Mouse (Mus musculus) kidney, adult 2 months (tissue): ENCODE data around the gene Them7. TPM values are rescaled to one million over a fixed set of nuclear protein-coding genes. Genes with fewer than 3 reads are reported as not detected.
A peak's percentile ranks its signal among the peaks of the same experiment; 100 is the strongest.

Source experiments
- DNase-seq: peaks from one replicate; pipeline ENCODE4 v3.0.0; 2021
- H3K27ac ChIP-seq: fragments of 200-500 bp; 2 replicates; pipeline ENCODE4 v1.5.1; 2012; ENCODE audit warnings: low read depth, low read length, control low read depth, inconsistent platforms; ENCODE audit not compliant: insufficient read depth
- H3K27me3 ChIP-seq: fragments of 200-500 bp; replicated peaks from 2 replicates; pipeline ENCODE4 v1.6.1; 2012; ENCODE audit warnings: mild to moderate bottlenecking, moderate library complexity, low read length, inconsistent platforms; ENCODE audit not compliant: control insufficient read depth, insufficient read depth
- H3K36me3 ChIP-seq: fragments of 200-500 bp; 2 replicates; pipeline ENCODE4 v1.6.1; 2012; ENCODE audit warnings: mild to moderate bottlenecking, moderate library complexity, low read length, inconsistent platforms; ENCODE audit not compliant: control insufficient read depth, insufficient read depth
- H3K4me1 ChIP-seq: fragments of 200-500 bp; 2 replicates; pipeline ENCODE4 v1.6.1; 2011; ENCODE audit warnings: low read length; ENCODE audit not compliant: control insufficient read depth, insufficient read depth
- H3K4me3 ChIP-seq: fragments of 200-500 bp; 2 replicates; pipeline ENCODE4 v1.5.1; 2011; ENCODE audit warnings: mild to moderate bottlenecking, low read depth, low read length, control low read depth; ENCODE audit not compliant: insufficient read depth
- CTCF ChIP-seq: fragments of 200-500 bp; conservative IDR thresholded peaks from 2 replicates; pipeline ENCODE4 v1.5.1; 2011; ENCODE audit warnings: low read depth, mild to moderate bottlenecking, control low read depth, low read length, moderate library complexity, mixed read lengths; ENCODE audit not compliant: insufficient read depth, insufficient read length
- POLR2A ChIP-seq: fragments of 200-500 bp; IDR thresholded peaks from one replicate; pipeline ENCODE4 v1.6.1; 2011; ENCODE audit warnings: low read depth, low read length, control low read depth
- WGBS: fragments of 180-500 bp; shearing (Covaris S2); methylation state at CpG from one replicate; pipeline ENCODE4 v1.1.7; 2018; 5-methylcytosine and 5-hydroxymethylcytosine counted together
- polyA plus RNA-seq: library from polyadenylated mRNA; depleted of rRNA; stranded (reverse); fragments of >200 nt; gene quantifications from 2 replicates; pipeline ENCODE4 v1.2.3, GENCODE M21; 2012

The Them7 gene
- polyA plus RNA-seq, 1 experiment, result 241 TPM

DNA sequence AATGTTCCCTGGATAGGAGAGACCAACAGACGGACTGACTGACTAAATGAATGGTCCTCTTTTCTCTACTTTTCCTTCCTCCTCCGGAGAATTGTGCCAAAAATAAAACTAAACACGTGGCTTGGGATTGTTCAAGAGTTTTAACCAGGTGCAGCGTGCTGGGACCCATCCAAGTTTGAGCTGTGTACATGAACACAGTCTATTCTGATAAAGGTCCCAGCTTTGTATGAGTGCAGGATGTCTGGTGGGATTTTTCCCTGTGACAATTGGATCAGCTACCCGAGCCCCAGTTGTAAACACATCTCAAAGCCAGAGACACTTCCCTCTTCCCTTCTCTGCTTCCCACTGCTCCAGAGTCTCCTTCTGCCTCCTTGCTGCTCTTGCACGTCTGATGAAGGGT lies 10.2 kb downstream of the Them7 start:
- TF ChIP-seq POLR2A, result no peak
- no peak for TF ChIP-seq CTCF
- Histone ChIP-seq H3K27me3 (no peaks in the 10 kb centered on the region), H3K27ac (peak overlapping the region; percentile 69), H3K4me1 (peaks cover 65% of the 10 kb centered on the region), H3K36me3 (no peaks in the 10 kb centered on the region), H3K4me3 (no peak overlapping the region)
- DNase-seq, result peak; percentile 69
- WGBS, result 36% methylated on average over 6 of the region's 6 CpGs

DNA sequence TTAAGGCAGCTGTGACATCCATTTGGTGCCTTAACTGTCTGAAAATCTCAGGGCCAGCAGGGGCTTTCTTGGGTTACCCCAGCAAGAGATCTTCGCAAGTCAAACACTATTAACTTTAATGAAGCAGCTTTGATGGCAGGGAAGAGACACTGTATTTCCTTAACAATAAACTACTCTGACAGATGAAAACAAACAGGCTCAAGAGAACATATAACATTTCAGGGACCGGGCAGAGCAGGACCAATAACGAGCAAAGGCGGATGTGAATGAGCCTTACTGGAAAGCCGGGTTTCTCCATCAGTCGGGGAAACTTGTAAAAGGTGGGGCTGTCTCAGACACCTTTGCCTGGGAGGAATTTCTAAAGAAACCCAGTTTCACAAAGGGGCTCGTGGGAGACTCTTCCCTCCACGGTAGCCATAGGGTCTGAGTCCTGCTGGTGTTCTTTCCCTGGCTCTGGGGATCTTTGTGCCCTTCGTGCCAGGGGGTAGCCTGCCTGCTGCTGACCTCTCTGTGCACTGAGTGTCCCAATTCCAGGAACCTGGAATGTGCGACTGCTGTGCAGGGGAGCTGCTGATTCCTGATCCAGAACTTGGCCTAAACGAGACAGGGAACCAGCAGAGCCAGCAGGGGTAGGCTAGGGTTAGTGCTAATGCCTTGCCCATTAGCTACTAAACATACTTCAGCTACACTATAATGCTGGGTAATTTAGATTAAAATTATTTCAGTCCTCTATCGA lies 11.4 kb downstream of the Them7 start:
- WGBS, result 30% methylated on average over 12 of the region's 12 CpGs
- Histone ChIP-seq H3K27ac (peak overlapping the region; percentile 90), H3K4me1 (peaks cover 64% of the 10 kb centered on the region), H3K27me3 (no peaks in the 10 kb centered on the region), H3K36me3 (no peaks in the 10 kb centered on the region), H3K4me3 (no peak overlapping the region)
- DNase-seq, result peak; percentile 92
- TF ChIP-seq CTCF (no peak), POLR2A (no peak)

DNA sequence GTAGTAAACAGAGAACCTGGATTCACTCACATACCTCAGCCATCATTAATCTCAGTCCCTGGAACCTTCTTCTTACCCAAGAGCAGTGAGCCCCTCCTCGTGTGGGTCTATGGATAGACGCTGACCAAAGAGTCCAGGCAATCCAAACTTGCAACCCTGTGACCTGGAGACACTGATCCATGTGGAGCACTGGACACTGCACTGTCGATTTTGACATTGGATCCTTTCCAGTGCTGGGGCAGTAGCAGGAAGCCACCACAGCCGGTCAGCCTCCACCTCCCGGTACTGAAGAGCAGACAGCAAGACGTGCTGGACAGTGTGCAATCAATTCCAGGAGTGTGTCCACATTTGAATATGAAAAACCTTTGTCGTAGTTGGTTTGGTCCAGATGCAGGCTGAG lies 13.3 kb downstream of the Them7 start:
- no peak overlapping the region for H3K4me3 ChIP-seq
- peaks cover 58% of the 10 kb centered on the region for H3K4me1 ChIP-seq
- DNase-seq, result peak; percentile 71
- H3K36me3 ChIP-seq, result no peaks in the 10 kb centered on the region
- peak overlapping the region; percentile 53 for H3K27ac ChIP-seq
- no peaks in the 10 kb centered on the region for H3K27me3 ChIP-seq
- WGBS, result 30% methylated on average over 7 of the region's 7 CpGs
- TF ChIP-seq POLR2A (no peak), CTCF (no peak)

DNA sequence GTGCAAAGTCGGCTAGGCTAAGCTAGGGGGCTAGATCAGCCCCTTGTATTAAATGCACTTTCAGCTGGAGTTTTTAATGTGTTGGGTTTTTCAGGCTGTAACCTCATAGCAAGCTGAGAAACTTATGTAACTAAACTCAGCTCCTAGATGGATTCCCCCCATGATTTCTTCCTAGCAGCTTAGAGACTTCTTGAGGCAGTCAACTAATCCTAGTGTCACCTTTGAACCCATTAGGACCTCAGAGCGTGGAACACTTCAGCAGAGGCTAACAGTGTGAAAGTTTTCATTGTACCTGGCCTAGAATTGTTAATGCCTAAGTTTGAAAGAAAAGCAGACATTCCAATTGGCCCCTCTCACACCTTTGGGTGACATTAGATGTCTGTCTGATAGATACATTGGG lies 13.7 kb downstream of the Them7 start:
- Histone ChIP-seq H3K27me3 (no peaks in the 10 kb centered on the region), H3K4me1 (peaks cover 58% of the 10 kb centered on the region), H3K4me3 (no peak overlapping the region), H3K36me3 (no peaks in the 10 kb centered on the region), H3K27ac (peak overlapping the region; percentile 53)
- 55% methylated on average over 2 of the region's 2 CpGs for WGBS
- TF ChIP-seq POLR2A, result no peak
- TF ChIP-seq CTCF, result no peak
- DNase-seq, result peak; percentile 69

DNA sequence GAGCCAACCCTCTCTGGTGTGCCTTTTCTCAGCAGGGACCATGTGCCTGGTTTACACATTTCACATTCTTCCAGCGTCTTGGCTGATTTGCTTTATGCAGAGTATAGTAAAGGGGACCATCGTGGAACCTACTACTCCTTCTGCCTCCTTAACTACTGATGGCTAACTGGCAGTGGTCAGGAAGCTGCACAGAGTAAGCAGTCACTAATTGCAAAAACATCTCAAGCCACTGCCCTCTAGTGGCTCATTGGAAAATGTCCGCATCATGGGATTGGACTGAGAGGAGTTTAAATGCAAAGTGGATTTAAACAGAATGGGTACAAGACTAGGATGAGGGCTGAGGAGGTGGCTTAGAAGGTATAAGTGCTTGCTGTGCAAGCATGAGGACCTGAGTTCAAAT lies 14.7 kb downstream of the Them7 start:
- Histone ChIP-seq H3K27ac (no peak overlapping the region), H3K4me1 (peaks cover 51% of the 10 kb centered on the region), H3K4me3 (no peak overlapping the region), H3K36me3 (no peaks in the 10 kb centered on the region), H3K27me3 (no peaks in the 10 kb centered on the region)
- TF ChIP-seq POLR2A (no peak), CTCF (peak; percentile 57)
- peak; percentile 69 for DNase-seq
- WGBS, result 28% methylated on average over 3 of the region's 3 CpGs

DNA sequence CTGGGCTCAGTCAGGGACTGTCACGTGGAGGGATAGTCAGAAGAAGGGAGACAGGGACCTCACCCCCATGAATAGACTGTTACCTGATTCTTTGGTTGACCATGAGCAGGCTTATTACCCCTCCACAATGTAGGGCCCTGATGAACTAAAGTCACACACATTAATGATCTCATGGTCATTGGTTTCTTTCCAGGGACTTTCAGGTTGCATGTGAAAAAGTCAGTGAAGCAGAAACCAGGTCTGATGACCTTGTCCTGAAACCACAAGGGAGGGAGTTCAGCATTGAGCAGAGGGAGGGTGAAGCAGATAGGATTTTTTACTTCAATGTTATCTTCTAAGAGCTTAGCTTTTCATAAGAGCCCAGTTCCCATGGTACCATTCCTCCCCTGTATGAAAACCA lies 16.5 kb downstream of the Them7 start:
- Histone ChIP-seq H3K27me3 (no peaks in the 10 kb centered on the region), H3K4me3 (no peak overlapping the region), H3K36me3 (no peaks in the 10 kb centered on the region), H3K27ac (peak overlapping the region; percentile 37; the same call in 1 of the 2 replicates), H3K4me1 (peaks cover 34% of the 10 kb centered on the region)
- peak; percentile 78 for DNase-seq
- WGBS, result 22% methylated on average over 1 of the region's 1 CpGs
- TF ChIP-seq CTCF, result no peak
- TF ChIP-seq POLR2A, result no peak

DNA sequence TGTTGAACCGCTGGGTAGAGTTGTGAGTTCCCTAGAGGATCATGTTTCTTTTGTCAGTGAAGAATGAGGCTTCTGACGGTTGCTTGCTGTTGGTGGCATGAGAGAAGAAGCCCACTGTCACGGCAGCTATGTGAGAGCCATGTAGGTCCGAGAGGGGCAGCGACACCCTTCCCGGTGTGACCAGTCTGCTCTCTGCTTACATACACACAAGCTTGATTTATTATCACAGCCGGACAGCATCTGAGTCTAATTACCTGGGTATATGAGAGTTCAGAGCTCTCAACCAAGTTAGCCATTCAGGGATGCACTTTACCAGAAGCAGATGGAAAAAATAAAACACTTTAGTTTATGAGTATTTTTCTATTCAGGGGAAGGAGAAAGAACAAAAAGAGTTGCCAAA lies 18.8 kb downstream of the Them7 start:
- Histone ChIP-seq H3K4me1 (peaks cover 14% of the 10 kb centered on the region), H3K4me3 (no peak overlapping the region), H3K36me3 (no peaks in the 10 kb centered on the region), H3K27me3 (no peaks in the 10 kb centered on the region), H3K27ac (no peak overlapping the region)
- no peak for TF ChIP-seq POLR2A
- TF ChIP-seq CTCF, result no peak
- WGBS, result 34% methylated on average over 7 of the region's 7 CpGs
- DNase-seq, result no peak
